Mouse (Mus musculus) small intestine, adult 2 months (tissue): ENCODE data around the gene Tulp2.

Source experiments
- CTCF ChIP-seq: fragments of 200-500 bp; IDR thresholded peaks from 2 replicates; pipeline ENCODE4 v1.5.1; 2012; ENCODE audit warnings: low read depth, mild to moderate bottlenecking, control low read depth, inconsistent platforms, low read length, moderate library complexity, mixed read lengths; ENCODE audit not compliant: insufficient replicate concordance, insufficient read length; ENCODE audit errors: extremely low read depth
- POLR2A ChIP-seq: fragments of 200-500 bp; IDR thresholded peaks from 2 replicates; pipeline ENCODE4 v1.6.1; 2012; ENCODE audit warnings: low read depth, mild to moderate bottlenecking, control low read depth, inconsistent platforms, low read length, moderate library complexity

- TF ChIP-seq CTCF (no peak), POLR2A (no peak)
These were observed 37.9 kb upstream of the Tulp2 start for GRCm38 (mm10) chr7:45443526-45444420.
